Mouse (Mus musculus): ENCODE measurements at regions not wholly inside any gene's neighbourhood (a gene's known extent, or its start where the extent isn't known, plus 50 kb on each side); places are given as distances from the start of the nearest gene placed in this dataset.
"Not testable (repeated sequence)": the region's sequence is repeated elsewhere in the genome, so short reads cannot be mapped to it uniquely, and the experiment has no call there.

DNA sequence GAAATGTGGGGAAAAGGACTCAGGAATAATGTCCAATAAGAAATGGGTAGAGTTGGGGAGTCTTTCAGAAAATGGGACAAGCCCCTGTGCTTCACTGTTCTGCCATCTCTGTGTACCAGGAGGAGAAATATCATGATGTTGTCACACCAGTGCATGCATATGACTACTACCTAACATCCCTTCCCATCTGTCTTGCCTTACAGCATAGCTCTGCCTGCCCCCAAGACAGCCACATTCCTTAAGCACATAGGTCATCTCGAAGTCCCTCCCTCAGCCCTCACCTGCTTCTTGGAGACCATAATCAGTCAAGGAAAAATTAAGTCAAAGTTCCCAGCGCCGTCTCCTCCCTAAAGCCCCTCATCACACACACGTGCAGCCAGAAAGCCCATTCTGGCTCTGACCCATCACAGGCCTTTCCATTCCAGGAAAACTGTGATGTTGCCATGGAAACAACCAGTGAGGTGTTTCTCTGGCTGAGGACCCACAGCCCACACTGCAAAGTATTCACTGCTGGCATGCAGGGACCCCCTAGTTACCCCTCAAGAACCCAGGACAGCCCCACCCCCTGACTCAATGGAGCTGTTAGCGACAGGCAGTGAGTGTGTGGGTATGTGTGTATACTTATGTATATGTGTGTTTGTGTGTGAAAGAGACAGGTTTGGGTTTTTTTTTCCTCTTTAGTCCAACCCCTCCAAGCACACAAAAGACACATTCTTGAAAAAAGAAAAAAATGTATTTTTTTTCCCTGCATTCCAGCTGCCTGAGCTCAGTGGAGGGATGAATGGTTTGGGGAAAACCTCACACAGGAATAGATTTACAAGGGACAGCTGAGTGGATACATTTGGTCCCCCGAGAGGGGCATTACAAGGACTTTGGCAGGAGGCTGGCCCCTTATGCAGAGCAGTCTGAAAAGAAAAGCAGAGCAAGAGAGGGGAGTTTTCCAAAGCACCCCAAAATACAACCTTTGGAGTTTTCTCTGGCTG is 205.5 kb downstream of the Snx19 start:
- Histone ChIP-seq H3K9me3 (no peaks in the 10 kb centered on the region), H3K27ac (no peak overlapping the region), H3K36me3 (replicated peaks) (no peaks in the 10 kb centered on the region), H3K27me3 (ENCODE audit: poor library complexity, severe bottlenecking) (no peaks in the 10 kb centered on the region), H3K4me1 (peaks cover 30% of the 10 kb centered on the region), H3K4me3 (no peak overlapping the region)
- WGBS: 67% methylated on average over 6 of the region's 6 CpGs
- no peak for DNase-seq (ENCODE audit: extremely low spot score, low spot score)

- H3K4me3 ChIP-seq: no peak overlapping the region
- H3K27ac ChIP-seq: no peak overlapping the region
- no peaks in the 10 kb centered on the region for H3K36me3 ChIP-seq (replicated peaks)
- no peaks in the 10 kb centered on the region for H3K9me3 ChIP-seq
- no peaks in the 10 kb centered on the region for H3K27me3 ChIP-seq (ENCODE audit: poor library complexity, severe bottlenecking)
- peaks cover 5% of the 10 kb centered on the region; the same call in 1 of the 2 replicates for H3K4me1 ChIP-seq
- DNase-seq (ENCODE audit: extremely low spot score, low spot score): no peak
- 93% methylated on average over 8 of the region's 8 CpGs for WGBS
These were observed 198.7 kb downstream of the Snx19 start for GRCm38 (mm10) chr9:30625635-30626034.

GRCm38 (mm10) chr9:30625090-30625489 is 198.2 kb downstream of the Snx19 start:
- Histone ChIP-seq H3K27me3 (ENCODE audit: poor library complexity, severe bottlenecking) (no peaks in the 10 kb centered on the region), H3K9me3 (no peaks in the 10 kb centered on the region), H3K27ac (no peak overlapping the region), H3K4me1 (peaks cover 5% of the 10 kb centered on the region; the same call in 1 of the 2 replicates), H3K36me3 (replicated peaks) (no peaks in the 10 kb centered on the region), H3K4me3 (no peak overlapping the region)
- 79% methylated on average over 3 of the region's 3 CpGs for WGBS
- no peak for DNase-seq (ENCODE audit: extremely low spot score, low spot score)

DNA sequence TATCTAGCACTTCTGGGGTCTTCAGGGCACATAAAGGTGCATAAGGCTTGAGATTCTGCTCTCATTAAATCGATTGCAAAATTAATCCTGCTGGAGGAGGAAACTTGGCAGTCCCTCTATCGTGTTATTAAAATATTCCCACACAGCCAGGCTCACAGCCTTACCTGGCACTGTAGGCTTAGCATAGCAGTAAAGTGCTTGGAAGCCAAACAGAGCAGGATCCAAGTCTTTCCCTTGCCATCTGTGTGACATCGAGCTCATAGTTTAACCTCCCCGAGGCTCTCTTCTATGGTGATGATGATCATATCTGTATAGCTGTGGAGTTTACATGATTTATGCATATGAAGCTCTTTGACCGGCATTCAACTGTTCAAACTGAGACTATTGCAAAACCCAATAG is 197.6 kb downstream of the Snx19 start:
- Histone ChIP-seq H3K27me3 (ENCODE audit: poor library complexity, severe bottlenecking) (no peaks in the 10 kb centered on the region), H3K36me3 (replicated peaks) (no peaks in the 10 kb centered on the region), H3K4me1 (peaks cover 5% of the 10 kb centered on the region; the same call in 1 of the 2 replicates), H3K9me3 (no peaks in the 10 kb centered on the region), H3K4me3 (no peak overlapping the region), H3K27ac (no peak overlapping the region)
- DNase-seq (ENCODE audit: extremely low spot score, low spot score): no peak
- WGBS: 89% methylated on average over 5 of the region's 5 CpGs

DNA sequence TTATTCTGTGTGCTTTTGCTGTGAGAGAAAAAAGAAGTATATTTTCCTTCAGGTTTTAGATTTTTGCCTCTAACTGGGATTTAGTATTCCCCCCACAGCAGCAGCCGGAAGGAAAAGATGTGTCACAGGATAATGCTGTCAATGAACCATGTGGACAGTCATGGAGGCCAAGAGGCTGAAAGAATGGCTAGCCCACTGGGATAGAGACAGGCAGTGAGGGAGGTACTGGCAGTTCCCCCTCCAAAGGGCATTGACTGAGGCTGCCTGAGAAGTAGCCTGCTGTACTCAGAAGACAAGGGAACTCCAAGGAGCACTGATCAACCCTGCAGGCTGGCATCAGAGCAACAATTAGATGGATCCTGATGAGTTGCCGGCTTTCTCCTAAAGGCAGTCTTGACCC is 192.4 kb downstream of the Snx19 start:
- Histone ChIP-seq H3K9me3 (no peaks in the 10 kb centered on the region), H3K27me3 (ENCODE audit: poor library complexity, severe bottlenecking) (no peaks in the 10 kb centered on the region), H3K4me1 (peaks cover under 1% of the 10 kb centered on the region; the same call in 1 of the 2 replicates), H3K27ac (no peak overlapping the region), H3K36me3 (replicated peaks) (no peaks in the 10 kb centered on the region), H3K4me3 (no peak overlapping the region)
- 89% methylated on average over 2 of the region's 2 CpGs for WGBS
- no peak for DNase-seq (ENCODE audit: extremely low spot score, low spot score)

GRCm38 (mm10) chr9:30618181-30618580 is 191.3 kb downstream of the Snx19 start:
- DNase-seq (ENCODE audit: extremely low spot score, low spot score): no peak
- Histone ChIP-seq H3K4me1 (peaks cover 9% of the 10 kb centered on the region), H3K9me3 (no peaks in the 10 kb centered on the region), H3K27me3 (ENCODE audit: poor library complexity, severe bottlenecking) (no peaks in the 10 kb centered on the region), H3K27ac (no peak overlapping the region), H3K4me3 (no peak overlapping the region), H3K36me3 (replicated peaks) (no peaks in the 10 kb centered on the region)
- WGBS: 84% methylated on average over 2 of the region's 2 CpGs

DNA sequence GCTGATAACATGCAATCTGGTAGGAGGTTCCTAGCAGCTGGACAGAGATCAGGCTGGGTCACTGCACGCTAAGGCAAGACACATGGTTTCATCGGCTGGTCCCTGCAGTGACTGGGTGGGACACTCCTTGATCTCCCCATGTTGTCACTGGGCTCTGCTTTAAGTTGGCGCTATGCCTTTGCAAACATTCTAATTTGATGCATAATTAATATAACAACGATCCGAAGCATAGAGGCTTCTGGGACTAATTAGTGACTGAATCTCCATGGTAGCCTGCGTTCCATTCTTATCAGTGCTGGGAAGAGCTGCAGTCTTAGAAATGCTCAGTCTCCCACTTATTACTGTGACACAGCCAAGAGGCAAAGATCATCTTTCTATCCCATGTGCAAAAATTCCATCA is 186.8 kb downstream of the Snx19 start:
- WGBS: 71% methylated on average over 6 of the region's 6 CpGs
- H3K27me3 ChIP-seq (ENCODE audit: poor library complexity, severe bottlenecking): no peaks in the 10 kb centered on the region
- H3K27ac ChIP-seq: no peak overlapping the region
- no peaks in the 10 kb centered on the region for H3K36me3 ChIP-seq (replicated peaks)
- H3K4me1 ChIP-seq: peaks cover 9% of the 10 kb centered on the region
- H3K4me3 ChIP-seq: no peak overlapping the region
- no peak for DNase-seq (ENCODE audit: extremely low spot score, low spot score)
- no peaks in the 10 kb centered on the region for H3K9me3 ChIP-seq

- H3K27me3 ChIP-seq (ENCODE audit: poor library complexity, severe bottlenecking): no peaks in the 10 kb centered on the region
- no peak for DNase-seq (ENCODE audit: extremely low spot score, low spot score)
- peaks cover 9% of the 10 kb centered on the region for H3K4me1 ChIP-seq
- no peaks in the 10 kb centered on the region for H3K36me3 ChIP-seq (replicated peaks)
- no peak overlapping the region for H3K27ac ChIP-seq
- H3K4me3 ChIP-seq: no peak overlapping the region
- 91% methylated on average over 5 of the region's 5 CpGs for WGBS
- H3K9me3 ChIP-seq: no peaks in the 10 kb centered on the region
These were observed 186.2 kb downstream of the Snx19 start for GRCm38 (mm10) chr9:30613003-30613552.

DNA sequence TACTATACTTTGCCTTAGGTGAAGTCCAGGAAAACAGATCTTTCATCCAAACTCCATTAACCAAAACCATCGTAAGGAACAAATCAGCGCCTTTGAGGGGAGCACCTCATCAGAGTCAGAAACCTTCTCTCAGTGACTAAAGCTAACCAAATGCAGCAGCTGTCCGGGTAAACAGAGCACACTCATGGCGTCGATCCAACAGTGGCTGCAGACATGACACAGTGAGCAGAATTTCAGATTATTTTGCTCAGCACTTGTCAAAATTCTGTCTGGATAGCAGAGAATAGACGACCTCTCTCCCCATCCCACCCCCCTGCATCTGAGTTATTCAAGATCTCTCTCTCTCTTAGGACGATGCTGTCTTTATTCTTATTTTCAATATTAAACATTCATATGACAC is 183.4 kb downstream of the Snx19 start:
- no peak for DNase-seq (ENCODE audit: extremely low spot score, low spot score)
- 85% methylated on average over 7 of the region's 7 CpGs for WGBS
- Histone ChIP-seq H3K4me1 (peaks cover 9% of the 10 kb centered on the region), H3K27ac (no peak overlapping the region), H3K36me3 (replicated peaks) (no peaks in the 10 kb centered on the region), H3K4me3 (no peak overlapping the region), H3K9me3 (no peaks in the 10 kb centered on the region), H3K27me3 (ENCODE audit: poor library complexity, severe bottlenecking) (no peaks in the 10 kb centered on the region)

DNA sequence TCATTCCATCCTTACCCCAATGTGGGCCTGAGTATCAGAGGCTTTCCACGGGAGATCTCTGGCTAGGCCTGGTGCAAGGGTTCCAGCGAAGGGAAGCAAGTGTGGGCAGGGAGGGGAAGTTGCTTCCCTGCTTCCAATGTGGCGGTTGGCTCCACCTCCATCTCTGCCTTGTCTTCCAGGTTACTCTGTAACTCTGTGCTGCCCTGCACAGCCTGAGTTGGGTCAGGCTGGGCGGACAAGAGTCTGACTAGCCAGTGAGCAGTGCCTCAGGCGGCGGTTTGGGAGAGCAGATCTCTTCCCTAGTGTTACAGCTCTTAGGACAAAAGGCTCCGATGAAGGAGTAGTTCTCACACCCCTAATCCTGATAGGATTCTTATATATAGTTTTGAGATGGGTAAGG is 172.8 kb downstream of the Snx19 start:
- 63% methylated on average over 7 of the region's 7 CpGs for WGBS
- Histone ChIP-seq H3K4me3 (no peak overlapping the region), H3K4me1 (peaks cover 7% of the 10 kb centered on the region; the same call in 1 of the 2 replicates), H3K36me3 (replicated peaks) (no peaks in the 10 kb centered on the region), H3K9me3 (no peaks in the 10 kb centered on the region), H3K27ac (no peak overlapping the region), H3K27me3 (ENCODE audit: poor library complexity, severe bottlenecking) (no peaks in the 10 kb centered on the region)
- DNase-seq (ENCODE audit: extremely low spot score, low spot score): no peak

DNA sequence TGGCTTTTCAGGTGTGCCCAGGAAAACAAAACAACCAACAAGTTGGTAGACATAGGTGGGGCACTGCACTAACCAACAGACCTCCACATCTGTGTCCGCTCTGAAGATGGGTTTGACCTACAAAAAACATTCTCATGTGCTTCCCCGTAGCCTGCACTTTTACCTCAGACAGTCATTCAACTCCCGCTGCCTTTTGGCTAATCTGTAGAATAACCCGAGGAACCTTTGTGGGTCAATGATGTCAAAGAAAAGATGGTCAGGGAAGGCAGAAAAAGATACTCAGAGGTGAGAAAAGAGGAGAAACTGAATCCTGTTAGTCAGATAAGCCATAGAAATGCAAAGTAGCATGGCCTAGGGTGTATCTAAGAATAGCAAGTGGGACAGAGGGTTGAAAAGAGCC is 170.8 kb downstream of the Snx19 start:
- Histone ChIP-seq H3K9me3 (no peaks in the 10 kb centered on the region), H3K27ac (no peak overlapping the region), H3K4me3 (no peak overlapping the region), H3K27me3 (ENCODE audit: poor library complexity, severe bottlenecking) (no peaks in the 10 kb centered on the region), H3K36me3 (replicated peaks) (no peaks in the 10 kb centered on the region), H3K4me1 (peaks cover 7% of the 10 kb centered on the region; the same call in 1 of the 2 replicates)
- 34% methylated on average over 4 of the region's 4 CpGs for WGBS
- DNase-seq (ENCODE audit: extremely low spot score, low spot score): no peak

GRCm38 (mm10) chr9:30597092-30597491 is 170.2 kb downstream of the Snx19 start:
- 81% methylated on average over 6 of the region's 6 CpGs for WGBS

DNA sequence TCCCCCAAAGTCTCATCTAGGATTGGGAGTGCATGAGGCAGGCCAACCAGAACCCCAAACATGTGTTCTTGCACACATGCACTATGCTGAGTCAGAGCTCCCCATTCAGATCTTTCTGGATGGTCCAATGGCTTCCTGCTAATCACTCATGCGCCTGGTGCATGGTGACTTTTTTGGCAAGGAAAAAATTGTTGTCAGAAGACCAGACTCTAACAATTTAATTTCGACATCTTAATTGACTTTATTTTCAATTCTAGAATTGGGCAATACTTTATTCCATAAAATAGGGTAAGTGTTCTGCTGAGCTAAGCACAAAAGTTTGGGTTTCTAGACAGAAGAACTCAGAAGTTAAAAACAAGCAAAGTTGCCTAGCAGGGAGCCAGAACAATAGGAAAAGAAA is 165.7 kb downstream of the Snx19 start:
- no peaks in the 10 kb centered on the region for H3K9me3 ChIP-seq
- 84% methylated on average over 2 of the region's 2 CpGs for WGBS
- no peaks in the 10 kb centered on the region for H3K27me3 ChIP-seq (ENCODE audit: poor library complexity, severe bottlenecking)
- DNase-seq (ENCODE audit: extremely low spot score, low spot score): no peak
- H3K4me1 ChIP-seq: peaks cover 12% of the 10 kb centered on the region
- no peaks in the 10 kb centered on the region for H3K36me3 ChIP-seq (replicated peaks)
- H3K27ac ChIP-seq: no peak overlapping the region
- H3K4me3 ChIP-seq: no peak overlapping the region

More at GRCm38 (mm10) chr9:30597092-30597491, 170.2 kb downstream of the Snx19 start:
- H3K4me3 ChIP-seq; DNase-seq (ENCODE audit: extremely low spot score, low spot score); H3K36me3 ChIP-seq (replicated peaks); H3K27me3 ChIP-seq (ENCODE audit: poor library complexity, severe bottlenecking); H3K4me1 ChIP-seq; H3K27ac ChIP-seq; H3K9me3 ChIP-seq: not testable (repeated sequence)

Measured in forebrain, embryonic 10.5 days (tissue).